Mouse (Mus musculus) brain, embryonic 14.5 days (tissue): ENCODE results near the gene Gipr.

ENCODE experiments used
- CTCF ChIP-seq: fragments of 200-500 bp; IDR thresholded peaks from 2 replicates; pipeline ENCODE4 v1.5.1; 2012; ENCODE audit warnings: inconsistent platforms, mild to moderate bottlenecking, moderate library complexity, borderline replicate concordance; ENCODE audit not compliant: insufficient read depth, insufficient read length; ENCODE audit errors: extremely low read depth
- POLR2A ChIP-seq: fragments of 200-500 bp; IDR thresholded peaks from 2 replicates; pipeline ENCODE4 v1.6.1; 2012; ENCODE audit warnings: mild to moderate bottlenecking, inconsistent platforms, borderline replicate concordance; ENCODE audit not compliant: poor library complexity, insufficient read depth, insufficient read length, severe bottlenecking; ENCODE audit errors: extremely low read depth

GRCm38 (mm10) chr7:19164978-19165377, 949 bp downstream of the Gipr start:
- TF ChIP-seq CTCF (no peak), POLR2A (no peak)
